Mouse (Mus musculus) left cerebral cortex, postnatal 36 days (tissue): ENCODE results near the gene Eva1b. TPM values are rescaled to one million over a fixed set of nuclear protein-coding genes. Genes with fewer than 3 reads are reported as not detected.

Source experiments
- DNase-seq, 2 experiments: peaks; one replicate each; pipeline ENCODE4 v3.0.0; 2021 to 2022; ENCODE audit warnings: low spot score in 2 of 2, mixed read lengths in 1 of 2
- intact Hi-C: fragments of 180-260 bp; cut with DNase I; formaldehyde crosslinking; loops from one replicate; pipeline ENCODE4 v1.15.1; 2025
- total RNA-seq, 2 experiments: library from RNA; stranded (reverse); gene quantifications; 2 replicates each; pipeline ENCODE4 v1.2.3; 2021

The Eva1b gene
- total RNA-seq, 2 experiments from 2014 or later = 3.0 to 3.8 TPM

DNA sequence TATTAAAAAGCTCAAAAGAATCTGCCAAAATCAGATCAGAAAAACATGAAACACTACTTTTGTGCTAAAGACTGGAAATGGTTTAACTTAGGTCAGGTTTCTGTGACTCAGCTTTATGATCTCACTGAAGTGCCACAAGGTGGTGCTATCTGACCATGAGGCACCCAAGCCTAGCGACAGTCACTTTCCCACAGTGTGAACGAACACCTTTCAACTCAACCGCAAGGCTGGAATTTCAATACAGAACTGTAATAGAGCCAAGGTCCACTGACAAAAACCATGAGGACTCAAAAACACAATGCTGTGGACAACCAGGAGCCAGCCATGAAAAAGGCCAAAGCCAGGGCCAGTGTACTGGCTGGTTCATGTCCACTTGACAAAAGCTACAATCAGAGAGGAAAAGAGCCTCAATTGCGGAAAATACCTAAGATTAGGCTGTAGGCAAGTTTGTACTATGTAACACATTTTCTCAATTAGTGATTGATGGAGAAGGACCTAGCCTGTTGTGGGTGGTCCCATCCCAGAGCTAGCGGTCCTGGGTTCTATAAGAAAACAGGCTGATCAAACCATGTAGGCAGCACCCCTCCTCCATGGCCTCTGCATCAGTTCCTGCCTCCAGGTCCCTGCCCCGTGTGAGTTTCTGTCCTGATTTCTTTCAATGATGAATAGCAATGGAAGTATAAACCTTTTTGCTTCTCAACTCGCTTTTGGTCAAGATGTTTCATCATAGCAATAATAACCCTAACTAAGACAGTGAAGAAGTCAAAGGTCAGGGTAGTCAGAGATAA lies 33.8 kb downstream of the Eva1b start:
- intact Hi-C loops = loop anchor here (1.0 to 5.0 kb wide), 2 partner anchors 41 to 80 kb away; no protein-coding TSS in a partner anchor
- DNase-seq = peak in 1 of 2 experiments; percentile 33

DNA sequence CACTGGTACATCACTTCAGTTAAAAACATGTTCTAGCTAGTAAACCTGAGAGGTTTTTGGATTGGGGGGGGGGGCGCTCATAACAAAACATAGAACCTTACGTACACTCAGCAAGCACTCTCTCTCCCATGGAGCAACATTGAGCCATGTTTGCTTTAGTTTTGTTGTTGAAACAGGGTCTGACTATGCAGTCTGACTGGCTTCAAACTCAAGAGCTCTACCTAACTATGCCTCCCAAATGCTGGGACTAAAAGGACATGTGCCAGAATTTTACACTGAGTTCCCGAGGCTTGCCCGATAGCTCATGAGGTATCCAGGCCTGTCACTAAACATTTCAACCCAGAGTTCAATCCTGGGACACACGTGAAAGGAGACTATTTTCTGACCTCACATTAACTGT lies 35.5 kb downstream of the Eva1b start:
- intact Hi-C loops = loop anchor here (5.0 kb wide), 1 partner anchor 39 kb away; no protein-coding TSS in a partner anchor
- no peak for DNase-seq

- intact Hi-C loops = no loop called here
- no peak for DNase-seq
Observed at GRCm38 (mm10) chr4:126187096-126187495, 39.6 kb downstream of the Eva1b start.

DNA sequence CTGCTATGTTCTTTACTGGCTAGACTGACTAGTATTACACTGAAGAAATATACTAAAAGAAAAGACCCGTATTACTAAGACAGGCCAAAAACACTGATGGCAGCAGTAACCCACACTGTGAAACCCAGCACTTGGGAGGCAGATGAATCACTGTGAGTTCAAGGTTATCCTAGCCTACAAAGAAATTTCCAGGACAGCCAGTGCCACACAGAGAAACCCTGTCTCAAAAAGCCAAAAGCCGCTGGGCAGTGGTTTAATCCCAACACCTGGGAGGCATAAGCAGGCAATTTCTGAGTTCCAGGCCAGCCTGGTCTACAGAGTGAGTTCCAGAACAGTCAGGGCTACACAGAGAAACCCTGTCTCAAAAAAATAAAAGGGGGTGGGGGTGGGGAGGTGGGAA lies 43.1 kb downstream of the Eva1b start:
- DNase-seq = no peak

DNA sequence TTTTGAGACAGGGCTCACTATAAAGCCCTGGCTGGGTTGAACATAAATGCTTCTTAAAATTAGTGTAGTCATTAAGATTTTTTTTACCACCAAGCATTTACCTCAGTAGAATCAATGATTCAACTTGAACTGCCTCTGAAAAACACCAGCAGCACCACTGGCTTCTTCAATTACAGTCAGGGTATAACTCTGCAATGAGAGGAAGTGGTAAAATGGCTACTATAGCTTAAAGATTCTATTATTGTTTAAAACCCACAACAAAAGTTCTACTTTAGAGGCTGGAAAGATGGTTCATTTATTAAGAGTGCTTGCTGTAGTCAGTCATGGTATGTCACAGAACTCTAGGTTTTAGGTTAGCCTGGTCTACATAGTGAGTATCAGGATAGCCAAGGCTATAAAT lies 46.7 kb downstream of the Eva1b start:
- no peak for DNase-seq
- intact Hi-C loops = no loop called here

More for the DNA sequence above, 43.1 kb downstream of the Eva1b start:
- intact Hi-C loops = no loop called here

GRCm38 (mm10) chr4:126194916-126195315 lies 47.4 kb downstream of the Eva1b start:
- no peak for DNase-seq
- intact Hi-C loops = no loop called here

GRCm38 (mm10) chr4:126197485-126197884 lies 49.9 kb downstream of the Eva1b start:
- intact Hi-C loops = no loop called here
- no peak for DNase-seq

Other genes starting within 250 kb of the Eva1b start
- 1 to 10 TPM; 4.8 to 5.2 TPM for gene Csf3r, start 123.2 kb upstream of the Eva1b start, total RNA-seq
- 10 to 100 TPM; 41.0 to 43.1 TPM for gene Mrps15, start 100.8 kb upstream of the Eva1b start, total RNA-seq
- 10 to 100 TPM; 51.3 to 57.3 TPM for gene Oscp1, start 89.2 kb upstream of the Eva1b start, total RNA-seq
- gene Lsm10, start 51.1 kb upstream of the Eva1b start, total RNA-seq = 10 to 100 TPM; 13.0 to 14.5 TPM
- gene Stk40, start 43.8 kb upstream of the Eva1b start, total RNA-seq = 10 to 100 TPM; 27.4 to 30.4 TPM
- under 1 TPM; 0.76 to 0.77 TPM for gene Sh3d21, start 15.7 kb downstream of the Eva1b start, total RNA-seq
- gene Thrap3, start 55.0 kb downstream of the Eva1b start, total RNA-seq = 100 to 1,000 TPM; 134 to 159 TPM
- 100 to 1,000 TPM; 288 TPM for gene Map7d1, start 108.6 kb downstream of the Eva1b start, total RNA-seq
- gene Trappc3, start 114.6 kb downstream of the Eva1b start, total RNA-seq = 10 to 100 TPM; 75.7 to 90.0 TPM
- 1 to 10 TPM; 1.6 to 1.7 TPM for gene Col8a2, start 139.0 kb downstream of the Eva1b start, total RNA-seq
- 10 to 100 TPM; 25.2 to 28.0 TPM for gene Adprhl2, start 174.0 kb downstream of the Eva1b start, total RNA-seq
- gene Tekt2, start 177.9 kb downstream of the Eva1b start, total RNA-seq = 1 to 10 TPM; 1.1 to 2.2 TPM